Mouse (Mus musculus): ENCODE results near the gene Cdc42ep2.

The Cdc42ep2 gene

DNA sequence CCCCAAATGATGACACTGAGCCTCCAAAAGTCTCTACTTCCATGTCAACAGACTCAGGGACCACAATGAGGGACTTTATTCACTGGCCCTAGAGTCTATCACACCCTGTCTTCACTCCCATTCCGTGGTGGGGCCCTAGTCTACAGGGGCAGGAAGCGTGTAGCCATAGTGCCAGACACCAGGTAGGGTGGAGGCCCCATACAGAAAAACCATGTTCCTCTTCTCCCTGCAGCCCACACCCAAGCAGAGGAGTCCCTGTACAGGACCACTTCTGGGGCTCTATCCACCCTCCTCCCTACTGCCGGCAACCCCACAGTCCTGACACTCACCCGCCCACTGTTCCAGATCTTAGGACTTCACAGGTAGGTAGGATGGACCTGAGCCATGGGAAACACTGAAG is 52.1 kb downstream of the Cdc42ep2 start:
- DNase-seq: no peak

DNA sequence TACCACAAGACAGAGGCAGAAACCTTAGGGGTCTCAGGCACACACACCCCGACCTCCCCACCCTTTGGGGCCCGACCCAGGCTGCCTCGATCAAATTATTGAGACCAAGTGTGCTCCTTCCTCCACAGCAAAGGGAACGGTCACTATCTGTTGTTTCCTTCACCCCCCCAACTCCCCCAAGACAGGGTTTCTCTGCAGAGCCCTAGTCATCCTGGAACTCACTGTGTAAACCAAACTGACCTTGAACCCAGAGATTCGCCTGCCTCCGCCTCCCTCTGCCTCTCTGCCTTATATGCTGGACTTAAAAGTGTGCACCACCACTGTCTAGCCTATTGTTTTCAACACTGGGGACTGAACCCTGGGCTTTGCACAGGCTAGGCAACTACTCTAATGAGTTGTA is 52.9 kb downstream of the Cdc42ep2 start:
- no peak for DNase-seq

DNA sequence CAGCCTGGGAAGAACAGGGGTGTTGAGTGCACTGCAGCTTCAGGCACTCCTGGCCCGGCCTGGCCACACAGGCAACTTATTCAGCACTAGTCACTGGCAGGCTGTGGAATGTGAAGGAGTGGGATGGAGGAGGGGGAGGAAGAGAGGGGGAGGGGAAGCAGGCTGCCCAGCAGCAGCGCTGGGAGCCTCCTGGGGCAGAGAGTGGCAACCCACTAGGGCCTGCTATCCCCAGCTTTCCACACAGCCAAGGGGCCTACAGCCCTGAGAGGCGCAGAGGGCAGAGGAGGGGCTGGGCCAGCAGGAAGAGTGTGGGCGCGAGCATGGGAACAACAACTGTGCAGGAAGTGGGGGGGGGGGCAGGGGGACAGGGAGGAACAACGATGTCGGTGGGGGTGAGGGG is 53.3 kb downstream of the Cdc42ep2 start:
- no peak for DNase-seq

DNA sequence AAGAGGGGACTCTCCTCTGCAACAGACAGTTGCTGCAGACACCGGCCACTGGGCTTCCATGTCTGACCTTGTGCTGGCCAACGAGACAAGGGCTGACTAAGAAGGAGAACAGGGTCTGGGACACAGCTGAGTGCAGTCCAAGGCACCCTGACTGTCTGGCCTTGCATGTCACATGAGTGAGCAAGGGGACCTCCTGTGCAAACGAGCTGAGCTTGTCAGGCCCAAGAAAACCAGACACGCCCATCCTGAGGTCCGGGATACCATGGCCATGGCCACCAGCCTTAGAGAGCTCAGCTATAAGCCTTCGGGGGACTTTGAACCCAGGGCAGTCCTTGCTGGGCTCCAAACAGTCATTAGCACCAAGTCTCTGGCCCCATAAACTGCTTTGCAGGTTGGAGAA is 56.5 kb downstream of the Cdc42ep2 start:
- no peak for DNase-seq
